Mouse (Mus musculus) C2C12 (cell line): ENCODE measurements around the gene Mon1a.

Source experiments
- CTCF ChIP-seq: IDR thresholded peaks from one replicate; pipeline ENCODE4 v1.5.1; 2011; ENCODE audit not compliant: control insufficient read depth, insufficient read depth, insufficient read length
- MAX ChIP-seq: IDR thresholded peaks from one replicate; pipeline ENCODE4 v1.6.1; 2011; ENCODE audit warnings: mild to moderate bottlenecking, control low read depth
- MYOD1 ChIP-seq: IDR thresholded peaks from one replicate; pipeline ENCODE4 v1.6.1; 2011; ENCODE audit warnings: low read depth; ENCODE audit not compliant: control insufficient read depth, insufficient read length
- MYOG ChIP-seq: IDR thresholded peaks from one replicate; pipeline ENCODE4 v1.6.1; 2011; ENCODE audit not compliant: control insufficient read depth, insufficient read length; ENCODE audit errors: extremely low read depth

DNA sequence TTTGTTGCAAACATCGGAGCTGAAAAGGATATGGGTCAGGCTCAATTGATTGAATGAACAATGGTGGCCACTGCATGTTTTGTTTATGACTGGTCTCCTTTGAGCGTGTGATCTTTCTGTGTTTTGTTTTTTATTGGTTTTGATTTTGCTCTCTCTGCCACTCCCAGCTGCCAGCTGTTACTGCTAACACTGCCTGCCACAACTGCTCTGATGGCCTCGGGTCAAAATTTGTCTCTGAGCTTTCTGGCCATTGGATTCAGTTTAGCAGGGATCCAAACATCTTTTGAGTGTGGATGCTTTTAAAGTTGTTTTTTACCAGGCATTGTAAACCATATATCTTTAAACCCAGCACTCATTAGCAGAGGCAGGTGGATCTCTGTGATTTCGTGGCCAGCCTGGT, 7.5 kb upstream of the Mon1a start:
- no peak for TF ChIP-seq CTCF
- TF ChIP-seq MAX: no peak
- TF ChIP-seq MYOG: no peak
- TF ChIP-seq MYOD1: no peak
